Mouse (Mus musculus) ES-Bruce4 (cell line): ENCODE data around the gene Faim2.

Source experiments
- CTCF ChIP-seq: IDR thresholded peaks from one replicate; pipeline ENCODE4 v1.8.1; 2011; ENCODE audit warnings: low read depth, low read length
- EP300 ChIP-seq: IDR thresholded peaks from 2 replicates; pipeline ENCODE4 v1.6.1; 2011; ENCODE audit warnings: low read depth, low read length; ENCODE audit not compliant: insufficient read depth
- POLR2A ChIP-seq: IDR thresholded peaks from one replicate; pipeline ENCODE4 v1.8.1; 2011; ENCODE audit warnings: low read length; ENCODE audit not compliant: insufficient read depth

GRCm38 (mm10) chr15:99519626-99520025, 8.3 kb downstream of the Faim2 start:
- TF ChIP-seq POLR2A (no peak), CTCF (no peak), EP300 (no peak)
